In genomic region chrX:107816218-107816554, GRCm38 (mm10) we compare ENCODE assay signal across 8 mouse cellular contexts. TPM values are rescaled to one million over a fixed set of nuclear protein-coding genes. Genes with fewer than 3 reads are reported as not detected.
DNase-seq lines count a peak whose midpoint lies in the region; ATAC-seq lines count a peak whose summit lies in the region.

Gene 2610002M06Rik, minus strand, starts transcription at chrX:107816334.

- DNase-seq in T-cell, adult 2 months (ENCODE audit: low spot score): peak; percentile 85
- DNase-seq in cerebellum, postnatal 25 days: peak; percentile 83 to 93
- DNase-seq in frontal cortex, postnatal 25 days (ENCODE audit: low spot score in 2 of 2): peak; percentile 58 to 62
- DNase-seq in left cerebral cortex, adult 11 months (ENCODE audit: low spot score): peak; percentile 62
- DNase-seq in lung, postnatal 4 days: peak; percentile 89 to 92
- DNase-seq in right cerebral cortex, adult 2 months (ENCODE audit: low spot score in 2 of 2): peak; percentile 73 to 78
- DNase-seq in urinary bladder, postnatal 14 days (ENCODE audit: low spot score): peak; percentile 88

- H3K4me3 ChIP-seq in hindbrain, embryonic 15.5 days: peak within 1 kb of the TSS; percentile 63

- peak within 1 kb of the TSS; percentile 56 for H3K9ac ChIP-seq in hindbrain, embryonic 15.5 days

- no peaks in the 10 kb centered on the region for H3K9me3 ChIP-seq in hindbrain, embryonic 15.5 days

- peak within 1 kb of the TSS; percentile 57 for H3K27ac ChIP-seq in hindbrain, embryonic 15.5 days (replicated peaks)

- peak within 1 kb of the TSS; percentile 55 for H3K4me2 ChIP-seq in hindbrain, embryonic 15.5 days

- WGBS in hindbrain, embryonic 15.5 days: 20% methylated on average over 28 of the region's 28 CpGs

- peak; percentile 99 for ATAC-seq in hindbrain, embryonic 15.5 days (ENCODE audit: low FRiP score, low read depth)

- H3K36me3 ChIP-seq in hindbrain, embryonic 15.5 days: no peaks in the 10 kb centered on the region

- H3K27me3 ChIP-seq in hindbrain, embryonic 15.5 days: no peaks in the 10 kb centered on the region

- H3K4me1 ChIP-seq in hindbrain, embryonic 15.5 days (replicated peaks): no peaks in the 10 kb centered on the region

RNA-seq across cellular contexts. Expression of gene 2610002M06Rik, which starts in this region (rescaled TPM):
- 20.2 and 20.3 TPM in 2 replicates for polyA plus RNA-seq in hindbrain, embryonic 15.5 days (2015; fragmentation: Nextera tagmentation; extraction: Ambion mirVana)

Comparison
In these comparisons a context has a peak if more than half of its experiments do, and no peak if none do; other contexts are left out.
1. Peak in every context shown above with its lines: DNase-seq, ATAC-seq, H3K4me3 ChIP-seq and H3K27ac ChIP-seq.